Mouse (Mus musculus) cortical plate, adult 2 months (tissue): Measurements from ENCODE around the gene Phf21a.

Source experiments
- CTCF ChIP-seq: fragments of 200-500 bp; IDR thresholded peaks from 2 replicates; pipeline ENCODE4 v1.5.1; 2011; ENCODE audit warnings: mild to moderate bottlenecking, control low read depth, low read length; ENCODE audit not compliant: insufficient read depth; ENCODE audit errors: extremely low read depth
- POLR2A ChIP-seq: fragments of 200-500 bp; IDR thresholded peaks from 2 replicates; pipeline ENCODE4 v1.6.1; 2011; ENCODE audit warnings: mild to moderate bottlenecking, low read length, control low read depth; ENCODE audit not compliant: insufficient read depth; ENCODE audit errors: extremely low read depth

GRCm38 (mm10) chr2:92375788-92376187, 282.9 kb downstream of the Phf21a start:
- TF ChIP-seq CTCF (no peak), POLR2A (no peak)
